Mouse (Mus musculus) MEL (cell line): ENCODE data around the gene Ahrr.

ENCODE experiments used
- CHD2 ChIP-seq: IDR thresholded peaks from 2 replicates; pipeline ENCODE4 v1.6.1; 2011; ENCODE audit warnings: low read length, improper control_type of control experiment
- CTCF ChIP-seq, 3 experiments: IDR thresholded peaks in 2 of 3; conservative IDR thresholded peaks in 1 of 3; 2 replicates each; pipeline ENCODE4 v1.5.1; 2011 to 2012; ENCODE audit warnings: low read length in 3 of 3, low read depth in 2 of 3, mild to moderate bottlenecking in 2 of 3, improper control_type of control experiment in 1 of 3, inconsistent platforms in 1 of 3, mixed read lengths in 1 of 3, moderate library complexity in 1 of 3; ENCODE audit not compliant: control insufficient read depth in 1 of 3, insufficient read depth in 1 of 3, poor library complexity in 1 of 3, severe bottlenecking in 1 of 3
- EP300 ChIP-seq, 2 experiments: IDR thresholded peaks; 2 replicates each; pipeline ENCODE4 v1.6.1; 2011; ENCODE audit warnings: improper control_type of control experiment in 2 of 2, low read length in 2 of 2, low read depth in 1 of 2, mild to moderate bottlenecking in 1 of 2
- GABPA ChIP-seq: IDR thresholded peaks from 2 replicates; pipeline ENCODE4 v1.6.1; 2012; ENCODE audit warnings: low read depth, mild to moderate bottlenecking, inconsistent platforms, low read length, improper control_type of control experiment, moderate library complexity
- GATA1 ChIP-seq: IDR thresholded peaks from 2 replicates; pipeline ENCODE4 v1.6.1; 2011; ENCODE audit warnings: low read depth, low read length, improper control_type of control experiment
- HCFC1 ChIP-seq: IDR thresholded peaks from 2 replicates; pipeline ENCODE4 v1.6.1; 2012; ENCODE audit warnings: low read depth, mild to moderate bottlenecking, inconsistent platforms, low read length, improper control_type of control experiment, moderate library complexity
- NELFE ChIP-seq: IDR thresholded peaks from 2 replicates; pipeline ENCODE4 v1.6.1; 2011; ENCODE audit warnings: low read depth, low read length, improper control_type of control experiment
- POLR2A ChIP-seq, 2 experiments: IDR thresholded peaks; 2 replicates each; pipeline ENCODE4 v1.6.1; 2011 to 2012; ENCODE audit warnings: low read length in 2 of 2, mild to moderate bottlenecking in 2 of 2, control low read depth in 1 of 2, improper control_type of control experiment in 1 of 2, low read depth in 1 of 2, moderate library complexity in 1 of 2; ENCODE audit not compliant: control insufficient read depth in 1 of 2, insufficient read depth in 1 of 2, poor library complexity in 1 of 2
- RCOR1 ChIP-seq: IDR thresholded peaks from 2 replicates; pipeline ENCODE4 v1.6.1; 2012; ENCODE audit warnings: low read depth, mild to moderate bottlenecking, inconsistent platforms, low read length, improper control_type of control experiment
- USF2 ChIP-seq, 2 experiments: IDR thresholded peaks; 2 replicates each; pipeline ENCODE4 v1.6.1; 2011 to 2012; ENCODE audit warnings: improper control_type of control experiment in 2 of 2, low read length in 2 of 2, borderline replicate concordance in 1 of 2, inconsistent platforms in 1 of 2, low read depth in 1 of 2, mild to moderate bottlenecking in 1 of 2; ENCODE audit not compliant: insufficient read depth in 1 of 2
- ZMIZ1 ChIP-seq: IDR thresholded peaks from 2 replicates; pipeline ENCODE4 v1.6.1; 2012; ENCODE audit warnings: low read depth, mild to moderate bottlenecking, inconsistent platforms, low read length, improper control_type of control experiment, moderate library complexity
- ZNF384 ChIP-seq: IDR thresholded peaks from 2 replicates; pipeline ENCODE4 v1.6.1; 2012; ENCODE audit warnings: low read depth, mild to moderate bottlenecking, inconsistent platforms, low read length, improper control_type of control experiment

DNA sequence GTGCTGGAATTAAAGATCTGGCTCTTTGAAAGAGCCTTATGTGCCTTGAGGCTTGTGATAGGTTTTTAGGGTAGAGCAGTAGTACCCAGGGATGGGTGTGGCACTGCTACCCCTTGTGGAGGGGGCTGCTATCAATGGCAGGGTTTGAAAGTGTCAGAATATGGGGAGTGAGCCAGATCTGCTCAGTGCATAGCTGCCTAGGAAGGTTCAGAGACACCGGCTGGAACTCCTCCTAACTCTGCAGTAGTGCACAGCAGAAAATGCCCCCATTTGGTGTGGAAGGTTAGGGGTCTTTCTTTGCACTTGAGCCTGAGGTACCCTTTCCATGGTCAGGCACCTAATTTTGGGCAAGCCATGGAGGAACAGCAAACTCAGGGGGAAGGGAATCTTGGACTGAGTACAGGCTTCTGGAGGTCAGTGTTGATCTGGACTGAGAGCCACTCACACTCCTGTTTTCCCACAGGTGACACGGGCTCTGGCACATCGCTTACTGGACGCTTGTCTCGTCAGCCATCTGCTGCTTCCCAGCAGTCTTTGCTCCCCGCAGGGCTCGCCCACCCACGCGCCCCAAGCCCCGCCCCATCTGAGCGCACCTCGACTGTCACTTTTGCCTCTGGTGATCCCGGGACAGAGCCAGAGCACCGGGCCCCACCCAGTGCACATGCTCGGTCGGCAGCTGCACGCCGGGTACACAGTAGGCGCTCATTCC lies 125.6 kb downstream of the Ahrr start:
- TF ChIP-seq RCOR1 (no peak), CTCF (IDR thresholded peaks at IDR 0.05 in 2 of 3, conservative IDR thresholded peaks at IDR 0.05 in 1 of 3; ENCODE audit: control insufficient read depth in 1 of 3, insufficient read depth in 1 of 3, low read depth in 2 of 3, low read length in 3 of 3, poor library complexity in 1 of 3, severe bottlenecking in 1 of 3) (no peak), POLR2A (IDR thresholded peaks at IDR 0.05; ENCODE audit: control insufficient read depth in 1 of 2, insufficient read depth in 1 of 2, low read depth in 1 of 2, low read length in 2 of 2, poor library complexity in 1 of 2) (peak in 1 of 2 experiments; percentile 64; a peak in 2 of 4 replicates), HCFC1 (no peak), EP300 (IDR thresholded peaks at IDR 0.05; ENCODE audit: low read depth in 1 of 2, low read length in 2 of 2) (no peak), GABPA (no peak), USF2 (IDR thresholded peaks at IDR 0.05; ENCODE audit: borderline replicate concordance in 1 of 2, insufficient read depth in 1 of 2, low read depth in 1 of 2, low read length in 2 of 2) (no peak), GATA1 (no peak), ZMIZ1 (no peak), CHD2 (no peak), ZNF384 (no peak), NELFE (no peak)
